Mouse (Mus musculus) ovary, postnatal 14 days (tissue): ENCODE measurements around the gene Gm13040.
"Not testable (repeated sequence)": the region's sequence is repeated elsewhere in the genome, so short reads cannot be mapped to it uniquely, and the experiment has no call there.

ENCODE experiments used
- DNase-seq: peaks from one replicate; pipeline ENCODE4 v3.0.0; 2022; ENCODE audit warnings: low spot score

Gm13040 gene

GRCm38 (mm10) chr4:143535654-143536053 is at the start of gene Gm13040:
Gene Gm13040, plus strand, starts transcription at chr4:143535954.
- not testable (repeated sequence) for DNase-seq

GRCm38 (mm10) chr4:143511043-143511442 is 24.7 kb upstream of the Gm13040 start, which contains the start of gene Gm13043:
Gene Gm13043, plus strand, starts transcription at chr4:143511343.
- no peak for DNase-seq

- DNase-seq, result not testable (repeated sequence)
These were observed 15.6 kb downstream of the Gm13040 start, which contains the start of the genes BC080695 and Gm13057 for GRCm38 (mm10) chr4:143551400-143551799. Gene BC080695, plus strand, starts transcription at chr4:143551700. Gene Gm13057, plus strand, starts transcription at chr4:143551709.
